Mouse (Mus musculus) layer of hippocampus, adult 11-12 months (tissue): ENCODE data around the gene Mrfap1.

Source experiments
- DNase-seq: peaks from one replicate; pipeline ENCODE4 v3.0.0; 2022; ENCODE audit warnings: low spot score

The Mrfap1 gene

GRCm38 (mm10) chr5:36796296-36797014, at the start of gene Mrfap1:
TSS of gene Mrfap1 (minus strand) at chr5:36796772.
- peak; percentile 93 for DNase-seq

GRCm38 (mm10) chr5:36844490-36844889, 47.9 kb upstream of the Mrfap1 start:
- no peak for DNase-seq

GRCm38 (mm10) chr5:36841701-36842100, 45.1 kb upstream of the Mrfap1 start:
- DNase-seq, result no peak

- DNase-seq, result no peak
Measured at GRCm38 (mm10) chr5:36840092-36840491, 43.5 kb upstream of the Mrfap1 start.

GRCm38 (mm10) chr5:36839602-36840001, 43.0 kb upstream of the Mrfap1 start:
- DNase-seq, result no peak

- no peak for DNase-seq
Measured at GRCm38 (mm10) chr5:36839032-36839431, 42.5 kb upstream of the Mrfap1 start.

GRCm38 (mm10) chr5:36835933-36836332, 39.4 kb upstream of the Mrfap1 start:
- DNase-seq, result peak; percentile 81

- DNase-seq, result peak; percentile 53
Measured at GRCm38 (mm10) chr5:36831272-36831671, 34.7 kb upstream of the Mrfap1 start.

- DNase-seq, result peak; percentile 94
Measured at GRCm38 (mm10) chr5:36829913-36830879, 33.6 kb upstream of the Mrfap1 start, which contains the start of gene Man2b2. TSS of gene Man2b2 (minus strand) at chr5:36830653.

GRCm38 (mm10) chr5:36829098-36829497, 32.5 kb upstream of the Mrfap1 start:
- no peak for DNase-seq

- no peak for DNase-seq
Measured at GRCm38 (mm10) chr5:36822907-36823306, 26.3 kb upstream of the Mrfap1 start.

- DNase-seq, result peak; percentile 71
Measured at GRCm38 (mm10) chr5:36820142-36820541, 23.6 kb upstream of the Mrfap1 start.

- DNase-seq, result no peak
Measured at GRCm38 (mm10) chr5:36819742-36820141, 23.2 kb upstream of the Mrfap1 start.

GRCm38 (mm10) chr5:36817738-36818137, 21.2 kb upstream of the Mrfap1 start:
- no peak for DNase-seq

- no peak for DNase-seq
Measured at GRCm38 (mm10) chr5:36814554-36814953, 18.0 kb upstream of the Mrfap1 start.

- DNase-seq, result peak; percentile 74
Measured at GRCm38 (mm10) chr5:36811413-36811812, 14.8 kb upstream of the Mrfap1 start.

GRCm38 (mm10) chr5:36810634-36811033, 14.1 kb upstream of the Mrfap1 start:
- DNase-seq, result no peak

GRCm38 (mm10) chr5:36809123-36809522, 12.6 kb upstream of the Mrfap1 start:
- DNase-seq, result no peak

- no peak for DNase-seq
Measured at GRCm38 (mm10) chr5:36807106-36807505, 10.5 kb upstream of the Mrfap1 start.

- no peak for DNase-seq
Measured at GRCm38 (mm10) chr5:36797291-36797690, 719 bp upstream of the Mrfap1 start.

- DNase-seq, result peak; percentile 72
Measured at GRCm38 (mm10) chr5:36795647-36796295, 801 bp downstream of the Mrfap1 start.

- DNase-seq, result no peak
Measured at GRCm38 (mm10) chr5:36791861-36792260, 4.7 kb downstream of the Mrfap1 start.
